Mouse (Mus musculus) erythroblast, embryonic 14.5 days (primary cell): ENCODE results near the gene Fsip1.

ENCODE experiments used
- GATA1 ChIP-seq: IDR thresholded peaks from 2 replicates; pipeline ENCODE4 v1.6.1; 2012; ENCODE audit warnings: low read length, inconsistent platforms, mixed read lengths
- TAL1 ChIP-seq: IDR thresholded peaks from 3 replicates; pipeline ENCODE4 v1.6.1; 2012; ENCODE audit warnings: low read length, inconsistent platforms, mixed read lengths

DNA sequence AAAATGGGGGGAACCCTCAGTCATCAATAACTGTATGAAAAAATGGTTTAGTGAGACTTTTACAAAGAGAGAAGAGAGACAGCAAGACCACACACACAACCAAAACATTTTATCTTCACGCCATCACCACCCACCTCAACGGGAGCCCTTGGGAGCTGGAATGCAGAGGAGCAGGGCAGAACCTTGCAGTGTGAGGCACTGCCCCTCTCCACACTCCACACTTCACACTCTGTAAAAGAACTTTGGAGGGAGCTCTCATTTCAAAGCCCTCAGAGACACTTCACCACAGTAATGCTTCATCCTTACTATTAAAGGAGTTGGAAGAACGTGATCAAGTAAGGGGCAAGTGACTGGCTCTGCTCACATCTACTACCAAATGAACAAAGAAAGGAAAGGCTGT is 26.2 kb downstream of the Fsip1 start:
- TF ChIP-seq GATA1: no peak
- TF ChIP-seq TAL1: no peak
